Mouse (Mus musculus): ENCODE measurements around the gene Fmnl3. TPM values are rescaled to one million over a fixed set of nuclear protein-coding genes. Genes with fewer than 3 reads are reported as not detected.

Fmnl3 gene
- total RNA-seq (2021), result 1 to 10 TPM; 9.2 to 10.0 TPM

GRCm38 (mm10) chr15:99370259-99370691 is at the start of gene Fmnl3:
Gene Fmnl3, minus strand, starts transcription at chr15:99370482.
- peak; percentile 95 to 97 for DNase-seq

GRCm38 (mm10) chr15:99417692-99418271 is 47.5 kb upstream of the Fmnl3 start:
- no peak for DNase-seq

- no peak for DNase-seq
These were observed 46.7 kb upstream of the Fmnl3 start for GRCm38 (mm10) chr15:99416957-99417356.

GRCm38 (mm10) chr15:99416348-99416882 is 46.1 kb upstream of the Fmnl3 start:
- DNase-seq, result peak; percentile 73

GRCm38 (mm10) chr15:99415793-99416192 is 45.5 kb upstream of the Fmnl3 start:
- DNase-seq, result no peak

- DNase-seq, result no peak
These were observed 41.5 kb upstream of the Fmnl3 start for GRCm38 (mm10) chr15:99411747-99412146.

GRCm38 (mm10) chr15:99408845-99409244 is 38.6 kb upstream of the Fmnl3 start:
- no peak for DNase-seq

GRCm38 (mm10) chr15:99406986-99407570 is 36.8 kb upstream of the Fmnl3 start:
- no peak for DNase-seq

GRCm38 (mm10) chr15:99405150-99405549 is 34.9 kb upstream of the Fmnl3 start:
- no peak for DNase-seq

GRCm38 (mm10) chr15:99403159-99403889 is 33.0 kb upstream of the Fmnl3 start:
- no peak for DNase-seq

- DNase-seq, result no peak
These were observed 30.3 kb upstream of the Fmnl3 start for GRCm38 (mm10) chr15:99400602-99401001.

GRCm38 (mm10) chr15:99399503-99400245 is 29.4 kb upstream of the Fmnl3 start:
- no peak for DNase-seq

- no peak for DNase-seq
These were observed 27.3 kb upstream of the Fmnl3 start for GRCm38 (mm10) chr15:99397622-99398021.

- DNase-seq, result no peak
These were observed 26.6 kb upstream of the Fmnl3 start for GRCm38 (mm10) chr15:99396875-99397274.

- DNase-seq, result no peak
These were observed 26.2 kb upstream of the Fmnl3 start for GRCm38 (mm10) chr15:99396462-99396861.

GRCm38 (mm10) chr15:99393386-99394252 is 23.3 kb upstream of the Fmnl3 start:
- DNase-seq, result no peak

- DNase-seq, result peak; percentile 99
These were observed 22.5 kb upstream of the Fmnl3 start, which contains the start of gene Tmbim6 for GRCm38 (mm10) chr15:99392486-99393385. Gene Tmbim6, plus strand, starts transcription at chr15:99392882.

- DNase-seq, result no peak
These were observed 21.7 kb upstream of the Fmnl3 start for GRCm38 (mm10) chr15:99391975-99392374.

GRCm38 (mm10) chr15:99390472-99391401 is 20.5 kb upstream of the Fmnl3 start:
- DNase-seq, result no peak

Data from layer of hippocampus, postnatal 36 days (tissue).